Mouse (Mus musculus) embryo, embryonic 11.5 days (tissue): ENCODE measurements around the gene Dnmt3b.
"Not testable (repeated sequence)": the region's sequence is repeated elsewhere in the genome, so short reads cannot be mapped to it uniquely, and the experiment has no call there.

Experiments
- DNase-seq: peaks from one replicate; pipeline ENCODE4 v3.0.0-alpha.2; 2012; ENCODE audit warnings: low read depth, low spot score

The Dnmt3b gene

DNA sequence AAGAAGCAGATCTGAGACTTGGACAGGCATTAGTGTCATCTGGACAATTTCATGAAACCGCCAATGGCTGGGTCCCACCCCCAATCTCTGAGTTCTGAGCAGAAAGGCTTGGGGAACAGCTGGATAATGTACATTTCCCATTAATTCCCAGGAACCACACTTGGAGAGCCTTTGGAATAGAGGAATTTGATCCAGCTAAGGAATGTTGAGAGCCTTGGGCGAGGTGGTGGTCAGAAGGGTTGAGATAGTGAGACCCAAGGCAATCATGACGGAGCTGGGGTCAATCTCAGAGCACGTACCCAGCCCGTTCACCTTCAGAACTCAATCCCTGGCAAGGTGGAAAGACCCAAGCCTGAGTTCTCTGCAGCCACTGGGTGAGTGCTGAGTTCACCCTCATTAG lies 16.0 kb upstream of the Dnmt3b start:
- no peak for DNase-seq

DNA sequence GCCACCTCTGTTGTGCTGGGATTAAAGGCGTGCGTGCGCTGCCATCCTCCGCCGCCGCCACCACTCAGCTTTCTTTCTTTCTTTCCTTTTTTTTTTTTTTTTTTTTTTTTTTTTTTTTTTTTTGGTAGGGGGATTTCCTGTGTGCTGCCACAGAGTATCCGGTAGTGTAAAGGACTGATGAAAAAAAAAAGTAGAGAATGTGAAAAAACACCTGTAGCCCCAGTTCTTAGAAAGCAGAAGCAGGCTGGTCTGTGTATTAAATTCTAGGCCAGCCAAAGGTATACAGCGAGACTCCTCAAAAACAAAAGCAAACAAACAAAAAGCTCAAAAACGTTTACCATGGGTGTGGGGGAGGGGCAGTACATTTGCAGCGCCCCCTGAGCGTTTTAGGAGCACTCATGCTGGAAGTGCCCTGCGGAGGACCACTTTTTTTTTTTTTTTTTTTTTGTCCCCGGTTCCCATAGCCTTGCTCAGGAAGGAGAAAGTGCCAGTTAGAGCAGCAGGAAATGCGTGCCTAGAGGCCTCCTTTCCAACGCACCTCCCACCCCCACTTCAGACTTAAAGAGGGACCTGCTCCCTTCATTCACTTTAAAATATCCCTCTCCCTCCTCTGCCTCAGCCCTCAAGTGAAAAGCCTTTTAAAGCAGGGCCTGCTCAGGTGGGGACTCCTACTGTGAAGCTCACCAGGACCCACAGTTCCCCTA lies 10.1 kb upstream of the Dnmt3b start:
- no peak for DNase-seq

DNA sequence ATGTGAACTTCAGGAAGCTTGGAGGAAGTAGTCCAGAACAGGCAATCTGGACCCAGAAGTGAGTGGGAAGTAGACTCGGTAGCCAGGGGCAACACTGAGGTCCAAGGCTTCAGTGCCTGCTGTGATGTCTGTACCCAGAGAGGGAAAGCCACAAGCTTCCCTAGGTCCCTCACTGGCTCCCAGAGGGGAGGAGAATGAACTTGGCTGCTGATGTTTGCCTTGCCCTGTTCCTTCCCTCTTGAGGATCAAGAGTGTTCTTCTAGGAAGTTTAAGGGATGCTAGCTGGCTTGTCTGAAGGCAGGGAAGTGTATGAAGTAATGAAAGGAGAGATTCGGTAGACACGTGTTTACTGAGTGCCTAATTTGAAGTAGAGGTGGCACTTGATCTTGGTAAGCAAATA lies 6.8 kb upstream of the Dnmt3b start:
- DNase-seq: no peak

DNA sequence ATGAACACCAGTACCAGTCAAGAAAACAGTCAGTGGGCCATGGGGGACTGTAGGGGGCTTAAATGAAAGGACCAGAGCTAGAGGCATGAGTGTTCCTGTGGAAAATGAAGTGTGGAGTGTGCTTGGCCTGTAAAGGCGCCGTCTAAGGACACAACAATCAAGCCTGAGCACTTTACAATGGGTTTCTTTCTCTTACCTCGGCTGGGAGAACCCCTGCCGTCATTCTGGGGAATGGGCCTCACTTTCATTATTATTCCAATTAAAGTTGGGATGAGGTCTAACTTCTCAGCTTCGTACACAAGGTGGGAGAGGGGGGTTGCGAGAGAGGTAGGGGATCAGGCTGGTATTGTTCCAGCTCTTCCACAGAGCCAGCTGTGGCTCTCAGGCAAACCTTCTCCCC lies 6.3 kb upstream of the Dnmt3b start:
- no peak for DNase-seq

DNA sequence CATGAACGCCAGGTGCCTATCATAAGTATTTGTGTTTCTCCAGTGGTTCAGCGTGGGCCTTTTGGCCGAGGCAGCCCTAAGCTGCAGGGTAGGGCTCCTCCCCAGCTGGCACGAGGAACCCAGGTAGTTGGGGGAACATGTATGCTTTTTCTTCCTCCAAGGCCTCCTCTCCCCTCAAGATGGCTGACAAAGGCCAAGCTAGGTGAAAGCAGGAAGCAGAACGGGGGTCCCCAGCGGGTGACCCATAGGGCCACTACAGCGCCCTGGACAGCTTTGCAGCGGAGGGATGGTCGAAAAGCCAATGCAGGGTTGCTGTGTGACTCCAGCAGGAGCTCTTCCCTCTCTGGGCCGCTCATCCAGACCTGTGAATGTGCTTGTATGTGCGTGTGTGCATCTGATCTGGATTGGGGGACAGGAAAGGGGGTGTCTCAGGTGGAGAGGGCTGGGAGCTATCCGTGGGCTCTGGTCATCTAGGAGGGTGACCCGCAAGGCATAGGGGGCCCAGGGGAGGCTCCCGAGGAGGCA lies 415 bp upstream of the Dnmt3b start:
- no peak for DNase-seq

DNA sequence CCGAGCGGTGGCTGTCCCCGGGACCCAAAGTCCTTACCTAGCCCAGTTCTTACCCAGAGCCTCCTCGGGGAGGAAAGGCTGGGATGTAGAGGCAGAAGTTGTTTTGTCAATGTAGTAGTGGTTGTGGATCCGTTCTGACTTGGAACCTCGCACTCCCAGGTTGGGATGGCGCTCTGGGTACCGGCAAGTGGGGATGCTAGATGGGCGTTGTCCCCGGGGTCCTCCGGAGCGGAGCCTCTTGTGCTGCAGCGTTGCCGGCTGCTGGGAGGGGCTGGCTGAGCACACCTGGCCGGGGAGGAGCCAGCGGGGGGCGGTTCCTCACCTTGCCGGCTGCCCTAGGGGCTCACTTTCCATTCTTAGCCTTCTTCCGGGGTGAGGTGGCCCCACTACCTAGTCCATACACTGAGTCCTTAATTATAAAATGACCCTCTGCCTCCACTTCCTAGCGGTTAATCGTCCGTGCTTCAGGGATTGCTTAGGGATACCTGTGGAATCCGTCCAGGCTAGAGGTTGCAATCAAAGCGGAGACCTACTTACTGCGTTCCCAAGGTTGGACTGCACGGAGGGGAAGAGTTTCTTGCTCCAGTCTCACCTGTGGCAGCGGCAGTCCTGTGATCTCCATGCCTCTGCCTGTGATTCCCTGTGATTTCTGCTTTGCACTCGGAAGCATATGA lies 901 bp downstream of the Dnmt3b start:
- DNase-seq: no peak

DNA sequence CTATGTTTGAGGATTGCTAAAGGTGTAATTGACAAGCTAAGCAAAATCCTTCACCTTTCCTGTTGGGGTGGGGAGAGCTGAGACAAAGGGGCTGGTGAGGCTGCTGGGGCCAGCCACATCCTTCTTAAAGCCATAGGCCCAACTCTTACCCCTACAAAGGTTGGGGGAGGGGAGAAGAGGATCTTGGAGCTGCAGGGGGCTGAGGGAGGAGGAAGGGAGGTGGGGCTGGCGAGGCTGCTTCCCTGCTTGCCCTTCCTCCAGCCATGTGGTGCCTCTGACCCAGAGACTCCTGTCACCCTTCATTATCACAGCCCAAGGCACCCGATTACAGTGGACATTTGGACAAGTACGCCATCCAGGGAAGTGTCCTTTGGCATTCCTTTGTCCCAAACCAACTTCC lies 2.4 kb downstream of the Dnmt3b start:
- DNase-seq: no peak

DNA sequence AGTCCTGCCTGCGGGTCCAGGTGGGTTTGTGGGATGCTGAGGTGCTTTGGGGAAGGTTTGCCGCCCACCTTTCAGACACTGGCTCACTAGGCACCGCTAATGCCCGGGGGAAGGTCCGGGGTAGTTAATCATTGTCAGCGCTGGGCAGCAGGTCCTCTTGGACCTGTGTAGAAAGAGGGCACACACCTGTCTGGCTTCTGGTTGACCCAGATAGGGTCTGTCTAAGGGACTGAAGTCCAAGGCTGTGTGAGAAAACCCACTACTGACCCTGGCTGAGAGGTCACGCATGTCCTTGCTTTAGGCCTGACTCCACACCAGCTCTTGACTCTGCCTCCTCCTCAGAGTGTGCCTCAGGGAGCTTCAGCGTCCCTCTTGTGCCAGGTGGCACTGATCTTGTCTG lies 8.4 kb downstream of the Dnmt3b start:
- not testable (repeated sequence) for DNase-seq

DNA sequence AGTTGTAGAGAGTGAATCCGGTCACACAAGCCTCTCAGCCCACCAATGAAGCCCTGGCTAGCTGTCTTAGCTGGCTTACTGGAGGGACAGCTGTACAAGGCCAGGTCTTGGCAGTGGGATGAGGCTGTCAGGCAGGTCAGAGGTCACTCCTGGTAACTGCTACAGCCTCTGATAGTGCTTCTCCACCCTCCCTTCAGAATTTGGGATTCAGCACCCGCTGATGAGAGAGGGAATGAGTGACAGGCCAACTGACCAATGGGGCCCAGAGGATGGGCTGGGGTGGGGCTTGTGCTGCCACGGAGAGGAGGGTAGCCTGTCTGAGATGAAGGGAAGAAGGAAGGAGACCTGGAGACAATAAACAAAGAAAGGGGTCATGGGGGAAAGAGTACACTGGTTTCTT lies 11.4 kb downstream of the Dnmt3b start:
- DNase-seq: no peak

DNA sequence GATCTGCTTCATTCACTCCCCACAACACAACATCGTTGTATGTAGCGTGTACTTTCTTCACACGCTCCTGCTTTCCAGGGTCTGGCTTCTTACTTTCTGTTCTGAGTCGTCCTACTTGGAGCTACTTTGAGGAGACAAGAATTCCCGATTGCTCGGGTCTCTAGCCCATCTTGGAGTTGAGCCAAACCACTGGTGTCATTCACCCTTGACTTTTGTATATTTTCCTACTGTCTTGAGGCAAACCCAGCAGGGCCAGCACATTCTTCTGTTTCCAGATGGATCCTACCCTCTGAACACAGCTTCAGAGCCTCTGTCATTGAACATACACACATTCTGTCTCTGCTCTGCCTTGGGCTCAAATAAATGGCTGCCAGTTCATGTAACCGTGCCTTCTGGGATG lies 16.2 kb downstream of the Dnmt3b start:
- no peak for DNase-seq

DNA sequence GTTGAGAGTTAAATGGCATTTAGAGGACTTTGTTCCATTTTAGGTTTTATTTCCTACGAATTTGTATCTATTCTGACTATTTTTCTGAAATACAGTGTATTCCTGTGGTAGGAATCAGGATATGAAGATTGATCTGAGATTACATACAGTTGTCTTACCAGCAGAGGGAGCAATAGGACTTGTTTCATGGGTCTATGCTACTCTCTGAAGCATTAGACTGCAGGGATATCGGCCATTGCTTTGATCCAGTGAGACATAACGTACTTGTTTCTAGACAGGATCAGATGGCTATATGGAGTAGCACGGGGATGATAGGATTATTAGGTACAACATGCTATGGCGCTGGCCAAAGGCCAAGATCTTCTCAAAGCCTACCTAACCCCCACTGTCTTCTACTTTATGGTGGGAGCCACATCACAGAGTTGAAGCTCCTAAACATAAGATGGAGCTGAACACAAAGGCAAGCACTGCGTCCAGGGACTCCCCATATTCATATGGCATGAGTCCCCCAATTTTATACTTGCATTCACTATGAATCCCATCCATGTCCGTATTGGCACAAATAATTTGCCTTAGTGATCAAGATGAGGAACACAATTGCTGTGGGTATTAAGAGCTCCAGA lies 19.6 kb downstream of the Dnmt3b start:
- peak; percentile 43 for DNase-seq

DNA sequence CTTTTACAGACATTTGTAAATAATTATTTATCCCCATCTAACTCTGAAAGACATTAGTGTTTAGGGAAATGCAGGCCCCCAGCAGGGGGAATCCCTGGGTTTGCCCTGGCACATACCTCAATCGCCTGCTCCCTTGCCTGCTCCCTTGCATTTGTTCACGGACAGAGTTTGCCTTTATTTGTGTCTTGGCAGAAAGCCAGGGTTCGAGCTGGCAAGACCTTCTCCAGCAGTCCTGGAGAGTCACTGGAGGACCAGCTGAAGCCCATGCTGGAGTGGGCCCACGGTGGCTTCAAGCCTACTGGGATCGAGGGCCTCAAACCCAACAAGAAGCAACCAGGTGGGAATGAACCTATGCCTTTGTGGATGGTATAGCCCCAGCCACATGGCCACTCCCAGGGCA lies 20.9 kb downstream of the Dnmt3b start:
- no peak for DNase-seq

DNA sequence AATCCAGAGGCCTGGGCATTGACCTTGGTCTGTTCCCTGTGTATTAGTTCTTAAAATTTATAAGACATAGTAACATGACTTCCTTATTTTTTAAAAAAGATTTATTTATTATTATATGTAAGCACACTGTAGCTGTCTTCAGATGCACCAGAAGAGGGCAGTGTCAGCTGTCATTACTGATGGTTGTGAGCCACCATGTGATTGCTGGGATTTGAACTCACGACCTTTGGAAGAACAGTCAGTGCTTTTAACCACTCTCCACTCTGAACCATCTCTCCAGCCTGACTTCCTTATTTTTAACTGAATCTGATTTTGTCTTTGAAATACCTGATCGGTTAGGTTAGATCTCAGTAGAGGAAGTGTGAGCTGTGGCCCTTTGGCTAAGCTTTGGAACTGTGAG lies 23.4 kb downstream of the Dnmt3b start:
- DNase-seq: no peak

DNA sequence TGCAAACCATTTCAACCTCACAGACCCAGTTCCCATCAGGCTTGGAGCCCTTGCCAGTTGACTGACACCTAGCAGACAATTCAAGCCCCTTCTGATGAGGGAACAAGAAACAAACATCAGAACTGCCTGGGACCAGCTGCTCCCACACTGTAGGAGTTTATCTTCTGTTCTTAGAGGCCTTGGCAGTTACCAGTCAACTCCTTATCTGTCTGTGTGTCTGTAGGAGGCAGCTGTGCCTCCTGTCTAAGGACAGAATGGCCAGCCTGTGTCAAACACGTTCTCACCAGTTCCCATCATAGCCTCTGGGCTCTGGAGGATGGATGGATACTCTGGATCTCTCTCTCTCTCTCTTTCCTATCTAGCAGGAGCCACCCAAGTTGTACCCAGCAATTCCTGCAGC lies 26.1 kb downstream of the Dnmt3b start:
- DNase-seq: not testable (repeated sequence)

DNA sequence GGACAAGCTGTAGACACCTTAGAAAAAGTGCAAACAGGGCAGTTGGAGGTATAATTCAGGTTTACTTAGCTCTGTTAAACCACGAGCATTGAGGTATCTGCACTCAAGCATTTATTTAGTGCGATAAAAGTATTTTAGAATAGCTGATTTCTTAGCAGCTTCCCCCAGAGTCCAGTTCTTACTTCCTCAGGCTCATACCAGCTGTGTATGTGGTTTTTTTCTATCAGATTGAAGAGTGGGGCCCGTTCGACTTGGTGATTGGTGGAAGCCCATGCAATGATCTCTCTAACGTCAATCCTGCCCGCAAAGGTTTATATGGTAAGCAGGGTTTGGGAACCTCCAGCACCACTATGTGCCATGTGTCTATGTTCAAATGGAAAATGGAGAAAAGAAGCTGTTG lies 27.7 kb downstream of the Dnmt3b start:
- DNase-seq: no peak

DNA sequence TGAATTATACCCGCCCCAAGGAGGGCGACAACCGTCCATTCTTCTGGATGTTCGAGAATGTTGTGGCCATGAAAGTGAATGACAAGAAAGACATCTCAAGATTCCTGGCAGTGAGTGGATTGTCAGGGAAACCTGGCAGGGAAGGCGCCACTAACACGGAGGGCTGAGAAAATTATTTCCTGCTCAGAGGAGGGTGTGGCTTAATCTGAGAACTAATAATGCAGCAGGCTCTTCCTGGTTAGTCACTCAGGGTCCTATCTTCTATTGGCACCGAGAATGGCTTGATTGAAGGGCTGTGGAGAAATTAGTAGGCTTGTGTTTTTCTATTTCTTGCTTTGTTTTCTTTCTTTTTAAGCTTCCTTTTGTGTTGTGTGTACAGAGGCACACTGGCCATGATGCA lies 28.3 kb downstream of the Dnmt3b start:
- no peak for DNase-seq

DNA sequence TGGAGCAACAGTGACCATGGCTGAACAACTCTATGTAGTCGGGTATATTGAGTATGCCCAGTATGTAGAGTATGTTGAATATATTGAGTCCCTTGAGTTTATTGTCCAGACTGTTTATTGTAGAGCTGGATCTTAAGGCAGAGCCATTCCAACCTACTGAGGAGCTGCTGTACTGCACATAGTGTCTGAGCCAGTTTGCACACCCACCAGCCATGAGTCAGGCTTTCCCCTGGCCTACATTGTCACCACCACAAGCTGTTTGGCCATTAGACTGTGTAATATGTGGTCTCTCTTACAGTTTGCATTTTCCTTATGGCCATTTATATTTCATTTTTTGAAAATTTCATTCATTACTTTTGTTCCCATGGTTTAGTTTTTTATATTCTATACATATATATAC lies 30.7 kb downstream of the Dnmt3b start:
- no peak for DNase-seq

DNA sequence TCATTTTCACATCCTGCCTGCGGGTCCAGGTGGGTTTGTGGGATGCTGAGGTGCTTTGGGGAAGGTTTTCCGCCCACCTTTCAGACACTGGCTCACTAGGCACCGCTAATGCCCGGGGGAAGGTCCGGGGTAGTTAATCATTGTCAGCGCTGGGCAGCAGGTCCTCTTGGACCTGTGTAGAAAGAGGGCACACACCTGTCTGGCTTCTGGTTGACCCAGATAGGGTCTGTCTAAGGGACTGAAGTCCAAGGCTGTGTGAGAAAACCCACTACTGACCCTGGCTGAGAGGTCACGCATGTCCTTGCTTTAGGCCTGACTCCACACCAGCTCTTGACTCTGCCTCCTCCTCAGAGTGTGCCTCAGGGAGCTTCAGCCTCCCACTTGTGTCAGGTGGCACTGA lies 44.2 kb downstream of the Dnmt3b start:
- DNase-seq: not testable (repeated sequence)

DNA sequence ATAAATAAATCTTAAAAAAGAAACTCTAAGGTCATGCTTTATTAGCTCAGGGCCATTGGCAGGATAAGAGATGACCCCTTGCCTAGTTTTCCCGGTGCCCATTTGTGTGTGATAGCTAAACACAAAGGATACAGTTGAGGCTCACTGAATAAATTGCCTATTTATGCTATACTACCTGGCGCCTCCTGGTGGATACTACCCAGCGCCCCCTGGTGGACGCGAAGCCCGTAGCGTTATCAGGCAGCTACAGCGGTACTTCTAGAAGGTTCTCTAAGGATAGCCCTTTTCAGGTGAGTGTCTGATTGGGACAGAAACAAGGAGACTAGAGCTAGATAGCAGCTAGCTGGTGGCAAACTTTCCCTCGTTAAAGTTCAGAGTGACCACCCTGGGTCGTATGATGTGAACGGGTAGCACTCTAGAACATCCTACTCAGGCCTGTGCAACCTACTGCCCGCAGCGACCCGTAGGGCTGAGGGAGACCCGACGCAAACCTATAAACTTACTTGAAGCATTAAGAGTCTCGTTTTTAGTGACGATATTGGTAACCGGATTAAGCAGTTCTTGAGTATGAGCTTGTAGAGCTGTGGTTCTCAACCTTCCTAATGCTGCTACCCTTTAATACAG lies 45.3 kb downstream of the Dnmt3b start:
- no peak for DNase-seq

DNA sequence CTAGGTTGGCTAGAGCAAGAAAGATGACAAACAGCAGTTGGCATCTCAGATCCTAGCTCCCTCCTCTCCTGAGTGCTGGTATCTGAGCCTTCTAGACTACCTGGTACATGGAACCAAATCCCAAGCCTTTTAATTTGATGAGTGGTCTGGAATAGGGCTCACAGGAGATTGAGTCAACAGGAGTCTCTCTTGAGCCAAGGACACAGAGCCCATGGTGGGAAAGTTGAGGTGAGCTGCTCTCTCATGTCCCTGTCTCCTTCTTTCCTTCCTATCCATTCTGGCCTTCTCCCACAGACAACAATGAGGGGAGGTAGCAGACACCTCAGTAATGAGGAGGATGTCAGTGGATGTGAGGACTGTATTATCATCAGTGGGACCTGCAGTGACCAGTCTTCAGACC lies 47.1 kb downstream of the Dnmt3b start, which contains the start of gene Dnmt3c:
Gene Dnmt3c (plus strand): TSS at position 301 of the 400 bp plus-strand sequence.
- DNase-seq: no peak

DNA sequence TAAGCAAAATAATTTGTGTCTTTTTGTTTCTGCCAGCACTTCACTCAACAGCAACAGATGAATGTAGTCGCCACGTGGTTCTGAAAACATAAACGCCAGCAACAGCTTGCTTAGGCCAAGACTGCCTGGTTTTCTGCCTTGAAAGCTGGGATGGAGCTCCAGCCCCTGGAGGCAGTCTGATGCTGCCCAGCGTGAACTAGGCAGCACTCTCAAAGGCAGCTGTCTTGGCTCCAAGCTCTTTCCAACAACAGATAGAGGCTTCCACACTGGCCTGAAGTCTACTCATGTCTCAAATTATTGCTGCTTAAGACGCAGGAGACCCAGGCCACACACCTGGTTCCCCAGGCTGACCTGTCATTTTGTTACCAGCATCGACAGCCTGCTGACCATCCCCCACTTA lies 54.1 kb downstream of the Dnmt3b start:
- no peak for DNase-seq

DNA sequence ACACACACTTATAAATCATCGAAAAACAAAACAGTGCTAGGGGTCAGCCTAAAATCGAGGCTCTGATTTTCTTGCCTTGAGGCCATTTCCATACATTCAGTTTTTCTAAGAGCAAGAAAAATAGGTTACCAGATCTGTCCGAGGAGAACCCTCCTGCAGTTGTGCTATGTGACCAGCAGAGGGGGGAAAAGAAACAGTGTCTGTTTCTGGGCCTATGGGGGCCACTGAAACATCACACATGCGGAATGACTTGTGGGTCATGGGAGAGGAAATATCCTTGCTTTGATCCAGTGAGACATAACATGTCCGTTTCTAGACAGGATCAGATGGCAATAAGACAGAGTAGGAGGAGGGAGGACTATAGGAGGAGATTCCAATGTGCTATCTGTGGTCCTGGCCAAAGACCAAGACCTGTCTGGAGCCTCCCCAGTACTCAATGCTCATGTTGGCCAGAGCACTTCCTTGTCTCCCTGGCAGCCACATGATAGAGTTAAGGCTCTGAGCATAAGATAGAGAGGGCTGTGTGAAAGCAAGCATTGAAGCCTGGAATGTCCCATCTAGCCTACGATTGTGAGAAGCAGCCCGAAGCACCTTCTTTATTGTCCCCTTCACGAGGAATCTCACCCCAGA lies 61.6 kb downstream of the Dnmt3b start:
- no peak for DNase-seq
